Mouse (Mus musculus): ENCODE data around the gene Ankrd34b. TPM values are rescaled to one million over a fixed set of nuclear protein-coding genes. Genes with fewer than 3 reads are reported as not detected.

Gene Ankrd34b
- polyA plus RNA-seq (2015; fragmentation: Nextera tagmentation; extraction: Ambion mirVana) = 0.70 and 0.78 TPM in 2 replicates

GRCm38 (mm10) chr13:92425758-92426264 is at the start of gene Ankrd34b:
Gene Ankrd34b (plus strand): TSS chr13:92425896.
- Histone ChIP-seq H3K9ac (peak within 1 kb of the TSS; percentile 24), H3K4me2 (peak within 1 kb of the TSS; percentile 97), H3K27me3 (peaks cover 57% of the 10 kb centered on the region), H3K36me3 (no peaks in the 10 kb centered on the region), H3K9me3 (no peaks in the 10 kb centered on the region), H3K27ac (no peak within 1 kb of the TSS), H3K4me3 (peak within 1 kb of the TSS; percentile 53), H3K4me1 (peaks cover 19% of the 10 kb centered on the region)
- whole genome bisulfite sequencing = under 1% methylated on average over 53 of the region's 54 CpGs
- peak; percentile 72 for ATAC-seq (ENCODE audit: borderline replicate concordance, extremely low read depth, low FRiP score, low TSS enrichment)

GRCm38 (mm10) chr13:92387367-92387766 is 38.3 kb upstream of the Ankrd34b start:
- no peak overlapping the region for H3K4me2 ChIP-seq
- H3K27ac ChIP-seq = no peak overlapping the region
- ATAC-seq (ENCODE audit: borderline replicate concordance, extremely low read depth, low FRiP score, low TSS enrichment) = no peak
- 86% methylated on average over 3 of the region's 3 CpGs for WGBS
- no peaks in the 10 kb centered on the region for H3K4me1 ChIP-seq
- H3K27me3 ChIP-seq = no peaks in the 10 kb centered on the region
- no peaks in the 10 kb centered on the region for H3K9me3 ChIP-seq
- peaks cover 12% of the 10 kb centered on the region; the same call in 1 of the 2 replicates for H3K36me3 ChIP-seq
- H3K9ac ChIP-seq = no peak overlapping the region
- no peak overlapping the region for H3K4me3 ChIP-seq

- no peak overlapping the region for H3K4me3 ChIP-seq
- ATAC-seq (ENCODE audit: borderline replicate concordance, extremely low read depth, low FRiP score, low TSS enrichment) = peak; percentile 64; the same call in 1 of the 2 replicates
- no peak overlapping the region for H3K4me2 ChIP-seq
- H3K27me3 ChIP-seq = no peaks in the 10 kb centered on the region
- no peak overlapping the region for H3K9ac ChIP-seq
- no peaks in the 10 kb centered on the region for H3K36me3 ChIP-seq
- H3K4me1 ChIP-seq = no peaks in the 10 kb centered on the region
- H3K9me3 ChIP-seq = no peaks in the 10 kb centered on the region
- peak overlapping the region; percentile 30; the same call in 1 of the 2 replicates for H3K27ac ChIP-seq
- 56% methylated on average over 12 of the region's 12 CpGs for WGBS
These were observed 32.5 kb upstream of the Ankrd34b start for GRCm38 (mm10) chr13:92393047-92393661.

- no peaks in the 10 kb centered on the region for H3K27me3 ChIP-seq
- no peak overlapping the region for H3K4me3 ChIP-seq
- H3K4me1 ChIP-seq = no peaks in the 10 kb centered on the region
- H3K9me3 ChIP-seq = no peaks in the 10 kb centered on the region
- H3K4me2 ChIP-seq = no peak overlapping the region
- H3K9ac ChIP-seq = no peak overlapping the region
- 68% methylated on average over 11 of the region's 11 CpGs for WGBS
- H3K36me3 ChIP-seq = no peaks in the 10 kb centered on the region
- ATAC-seq (ENCODE audit: borderline replicate concordance, extremely low read depth, low FRiP score, low TSS enrichment) = no peak
- H3K27ac ChIP-seq = no peak overlapping the region
These were observed 27.0 kb upstream of the Ankrd34b start for GRCm38 (mm10) chr13:92398491-92399384.

GRCm38 (mm10) chr13:92402063-92402462 is 23.6 kb upstream of the Ankrd34b start:
- H3K36me3 ChIP-seq = no peaks in the 10 kb centered on the region
- H3K4me3 ChIP-seq = no peak overlapping the region
- no peak for ATAC-seq (ENCODE audit: borderline replicate concordance, extremely low read depth, low FRiP score, low TSS enrichment)
- no peak overlapping the region for H3K9ac ChIP-seq
- no peak overlapping the region for H3K4me2 ChIP-seq
- no peaks in the 10 kb centered on the region for H3K9me3 ChIP-seq
- WGBS = 18% methylated on average over 2 of the region's 2 CpGs
- no peak overlapping the region for H3K27ac ChIP-seq
- no peaks in the 10 kb centered on the region for H3K27me3 ChIP-seq
- H3K4me1 ChIP-seq = no peaks in the 10 kb centered on the region

GRCm38 (mm10) chr13:92403496-92403895 is 22.2 kb upstream of the Ankrd34b start:
- Histone ChIP-seq H3K9me3 (no peaks in the 10 kb centered on the region), H3K27me3 (no peaks in the 10 kb centered on the region), H3K36me3 (no peaks in the 10 kb centered on the region), H3K9ac (no peak overlapping the region), H3K27ac (no peak overlapping the region), H3K4me1 (no peaks in the 10 kb centered on the region), H3K4me3 (no peak overlapping the region), H3K4me2 (no peak overlapping the region)
- WGBS = 74% methylated on average over 3 of the region's 3 CpGs
- no peak for ATAC-seq (ENCODE audit: borderline replicate concordance, extremely low read depth, low FRiP score, low TSS enrichment)

- no peak overlapping the region for H3K27ac ChIP-seq
- H3K4me1 ChIP-seq = no peaks in the 10 kb centered on the region
- H3K36me3 ChIP-seq = no peaks in the 10 kb centered on the region
- no peak overlapping the region for H3K4me3 ChIP-seq
- H3K4me2 ChIP-seq = no peak overlapping the region
- H3K9me3 ChIP-seq = no peaks in the 10 kb centered on the region
- H3K27me3 ChIP-seq = no peaks in the 10 kb centered on the region
- 85% methylated on average over 2 of the region's 2 CpGs for WGBS
- ATAC-seq (ENCODE audit: borderline replicate concordance, extremely low read depth, low FRiP score, low TSS enrichment) = no peak
- no peak overlapping the region for H3K9ac ChIP-seq
These were observed 15.2 kb upstream of the Ankrd34b start for GRCm38 (mm10) chr13:92410486-92410885.

- WGBS = 80% methylated on average over 11 of the region's 11 CpGs
- ATAC-seq (ENCODE audit: borderline replicate concordance, extremely low read depth, low FRiP score, low TSS enrichment) = no peak
- H3K4me2 ChIP-seq = no peak overlapping the region
These were observed 6.1 kb upstream of the Ankrd34b start for GRCm38 (mm10) chr13:92419630-92420029.

GRCm38 (mm10) chr13:92423711-92424110 is 2.0 kb upstream of the Ankrd34b start:
- no peak overlapping the region for H3K4me2 ChIP-seq
- no peaks in the 10 kb centered on the region for H3K36me3 ChIP-seq
- peaks cover 19% of the 10 kb centered on the region for H3K4me1 ChIP-seq
- no peaks in the 10 kb centered on the region for H3K9me3 ChIP-seq
- no peak overlapping the region for H3K9ac ChIP-seq
- H3K4me3 ChIP-seq = no peak overlapping the region
- H3K27ac ChIP-seq = no peak overlapping the region
- peaks cover 57% of the 10 kb centered on the region for H3K27me3 ChIP-seq
- no peak for ATAC-seq (ENCODE audit: borderline replicate concordance, extremely low read depth, low FRiP score, low TSS enrichment)
- WGBS = 32% methylated on average over 3 of the region's 3 CpGs

More at GRCm38 (mm10) chr13:92419630-92420029, 6.1 kb upstream of the Ankrd34b start:
- Histone ChIP-seq H3K4me1 (no peaks in the 10 kb centered on the region), H3K4me3 (no peak overlapping the region), H3K36me3 (no peaks in the 10 kb centered on the region), H3K27me3 (peaks cover 20% of the 10 kb centered on the region), H3K9ac (no peak overlapping the region), H3K27ac (no peak overlapping the region), H3K9me3 (no peaks in the 10 kb centered on the region)

- Histone ChIP-seq H3K9ac (peak overlapping the region; percentile 24), H3K27ac (no peak overlapping the region), H3K4me2 (peak overlapping the region; percentile 97), H3K4me3 (peak overlapping the region; percentile 53), H3K4me1 (peaks cover 19% of the 10 kb centered on the region), H3K9me3 (no peaks in the 10 kb centered on the region), H3K27me3 (peaks cover 57% of the 10 kb centered on the region), H3K36me3 (no peaks in the 10 kb centered on the region)
- WGBS = under 1% methylated on average over 80 of the region's 92 CpGs
- ATAC-seq (ENCODE audit: borderline replicate concordance, extremely low read depth, low FRiP score, low TSS enrichment) = peak; percentile 63
These were observed 777 bp downstream of the Ankrd34b start for GRCm38 (mm10) chr13:92426294-92427051.

GRCm38 (mm10) chr13:92427351-92427855 is 1.7 kb downstream of the Ankrd34b start:
- 27% methylated on average over 4 of the region's 4 CpGs for WGBS
- H3K4me3 ChIP-seq = peak overlapping the region; percentile 53; the same call in 1 of the 2 replicates
- H3K4me1 ChIP-seq = peaks cover 19% of the 10 kb centered on the region
- no peaks in the 10 kb centered on the region for H3K36me3 ChIP-seq
- H3K9ac ChIP-seq = no peak overlapping the region
- no peaks in the 10 kb centered on the region for H3K9me3 ChIP-seq
- H3K4me2 ChIP-seq = peak overlapping the region; percentile 97
- peaks cover 54% of the 10 kb centered on the region for H3K27me3 ChIP-seq
- no peak for ATAC-seq (ENCODE audit: borderline replicate concordance, extremely low read depth, low FRiP score, low TSS enrichment)
- H3K27ac ChIP-seq = no peak overlapping the region
